Mouse (Mus musculus) erythroblast, embryonic 14.5 days (primary cell): ENCODE measurements around the gene Gfra1.

Source experiments
- GATA1 ChIP-seq: IDR thresholded peaks from 2 replicates; pipeline ENCODE4 v1.6.1; 2012; ENCODE audit warnings: low read length, inconsistent platforms, mixed read lengths
- TAL1 ChIP-seq: IDR thresholded peaks from 3 replicates; pipeline ENCODE4 v1.6.1; 2012; ENCODE audit warnings: low read length, inconsistent platforms, mixed read lengths

DNA sequence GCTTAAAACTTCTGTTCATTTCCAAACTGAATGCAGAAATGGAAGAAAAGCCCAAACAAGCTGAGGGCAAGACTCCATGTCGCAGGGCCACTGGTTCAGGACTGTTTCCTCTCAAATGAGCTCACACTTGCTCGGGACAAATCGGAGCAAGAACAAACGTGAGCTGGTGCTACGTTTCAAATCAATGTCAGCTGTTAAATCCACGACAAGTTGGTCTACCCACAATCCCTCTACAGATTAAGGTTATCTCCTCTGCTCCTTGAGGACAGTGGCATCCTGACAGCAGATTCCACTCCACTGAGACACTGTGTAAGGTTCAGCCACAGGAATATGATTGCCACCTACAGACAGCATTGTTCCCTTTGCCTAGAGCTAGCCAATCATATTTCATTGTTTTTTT is 4.4 kb downstream of the Gfra1 start:
- no peak for TF ChIP-seq GATA1
- TF ChIP-seq TAL1 = no peak
